Comparison of ENCODE assay signal across 14 mouse cellular contexts in the genomic region with DNA sequence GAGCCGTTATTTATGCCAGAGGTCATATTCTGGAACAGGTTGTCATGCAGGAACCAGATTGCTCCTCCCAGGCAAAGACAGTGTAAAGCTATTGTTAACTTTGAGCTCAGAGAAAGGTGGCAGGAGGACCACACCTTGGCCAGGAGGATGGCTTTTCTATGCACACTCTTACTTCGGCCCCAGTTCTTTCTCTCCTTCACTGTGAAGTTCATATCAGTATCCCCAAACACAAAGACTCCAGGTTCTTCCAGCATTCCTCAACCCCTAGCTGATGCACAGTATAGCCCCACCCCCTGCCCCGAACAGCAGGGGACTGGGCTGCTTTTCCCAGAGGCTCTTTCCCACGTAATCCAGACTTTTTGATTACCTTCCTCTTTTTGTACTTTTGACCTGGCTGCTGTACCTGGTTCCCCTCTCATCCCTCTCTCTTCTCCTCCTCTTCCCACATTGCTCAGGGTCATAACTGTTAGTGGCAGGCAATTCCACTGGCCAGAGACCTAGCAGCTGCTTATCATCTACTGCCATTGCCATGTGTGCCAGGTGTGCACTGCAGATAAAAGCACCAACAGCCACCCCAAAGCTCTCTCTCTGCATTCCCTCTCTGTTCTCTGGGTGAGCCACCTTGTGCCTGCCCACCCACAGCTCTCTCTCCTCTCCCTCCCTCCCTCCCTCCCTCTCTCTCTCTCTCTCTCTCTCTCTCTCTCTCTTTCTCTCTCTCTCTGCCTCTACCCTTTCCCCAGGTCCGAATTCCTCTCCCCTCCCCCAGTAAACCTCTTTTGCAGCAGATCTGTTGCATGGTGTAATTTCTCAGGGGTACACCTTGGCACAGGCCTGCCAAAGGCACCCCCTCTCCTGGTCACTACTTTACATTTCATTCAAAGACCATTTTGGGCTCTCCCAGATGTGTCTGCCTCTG. TPM values are rescaled to one million over a fixed set of nuclear protein-coding genes. Genes with fewer than 3 reads are reported as not detected.
DNase-seq lines count a peak whose midpoint lies in the region; ATAC-seq lines count a peak whose summit lies in the region.
"Had no signal": no experiment of that assay in that cellular context is flagged by ENCODE, and none has a peak within 500 bp of the region (broad histone marks: within the 10 kb centered on the region; RNA-seq: fewer than 3 reads in every experiment).

No protein-coding gene starts in this region.

- peak overlapping the region; percentile 96 for H3K27ac ChIP-seq in liver, embryonic 13.5 days
- H3K27ac ChIP-seq: embryonic facial prominence, embryonic 12.5 days; limb, embryonic 13.5 days; macrophage had no signal

- H3K4me1 ChIP-seq in liver, embryonic 13.5 days (replicated peaks), result peaks cover 79% of the 10 kb centered on the region

- H3K9me3 ChIP-seq in liver, embryonic 13.5 days (replicated peaks), result no peaks in the 10 kb centered on the region
- H3K9me3 ChIP-seq: embryonic facial prominence, embryonic 12.5 days; limb, embryonic 13.5 days had no signal

- peak overlapping the region; percentile 70 for H3K9ac ChIP-seq in liver, embryonic 13.5 days
- H3K9ac ChIP-seq: embryonic facial prominence, embryonic 12.5 days; limb, embryonic 13.5 days had no signal

- H3K4me2 ChIP-seq in liver, embryonic 13.5 days, result peak overlapping the region; percentile 69
- H3K4me2 ChIP-seq: embryonic facial prominence, embryonic 12.5 days; limb, embryonic 13.5 days had no signal

- H3K36me3 ChIP-seq in liver, embryonic 13.5 days, result no peaks in the 10 kb centered on the region
- H3K36me3 ChIP-seq: embryonic facial prominence, embryonic 12.5 days; limb, embryonic 13.5 days had no signal

- peak overlapping the region; percentile 44 for H3K4me3 ChIP-seq in liver, embryonic 13.5 days (replicated peaks)
- H3K4me3 ChIP-seq: embryonic facial prominence, embryonic 12.5 days; limb, embryonic 13.5 days; myocyte had no signal

- H3K27me3 ChIP-seq in liver, embryonic 13.5 days, result no peaks in the 10 kb centered on the region
- H3K27me3 ChIP-seq: embryonic facial prominence, embryonic 12.5 days; limb, embryonic 13.5 days had no signal

- peak; percentile 90 for ATAC-seq in liver, embryonic 13.5 days (ENCODE audit: low read depth)
- ATAC-seq in activated CD4-positive, CD25-positive, alpha-beta regulatory T cell, adult 4 months, result no peak

- 16% methylated on average over 5 of the region's 5 CpGs for WGBS in liver, embryonic 13.5 days (ENCODE audit: insufficient replicate concordance)

- DNase-seq in thymus, postnatal 0 days (ENCODE audit: low spot score), result peak; percentile 29
- DNase-seq in thymus, postnatal 10 days (ENCODE audit: low spot score in 2 of 2), result no peak
- peak; percentile 88 for DNase-seq in c-Kit-negative CD71-positive TER-119-positive erythroid progenitor cells, embryonic 14.5 days (ENCODE audit: low read depth, low spot score)
- peak; percentile 91 for DNase-seq in liver, embryonic 13.5 days
- peak; percentile 35 for DNase-seq in yolk sac, embryonic 10.5 days (ENCODE audit: low spot score)
- no peak for DNase-seq in urinary bladder, adult 18-20 months (ENCODE audit: low spot score in 2 of 2)
- DNase-seq: adrenal gland, postnatal 14 days; cerebellum, adult 9-10 months; kidney, adult 8-10 months had no signal

RNA-seq across cellular contexts. Expression of gene Senp7, which starts 23.4 kb away (rescaled TPM):
- polyA plus RNA-seq in thymus, postnatal 0 days (2015; fragmentation: Nextera tagmentation; extraction: Ambion mirVana), result 43.5 and 50.0 TPM in 2 replicates
- polyA plus RNA-seq in liver, embryonic 13.5 days (2015; fragmentation: Nextera tagmentation; extraction: Ambion mirVana), result 18.2 and 20.9 TPM in 2 replicates
- polyA plus RNA-seq in activated CD4-positive, CD25-positive, alpha-beta regulatory T cell, adult 4 months (2017; shearing (Covaris generic)), result 10 to 100 TPM; 51.4 to 54.0 TPM

RNA-seq across cellular contexts. Expression of gene Trmt10c, which starts 34.0 kb away (rescaled TPM):
- 40.1 and 41.0 TPM in 2 replicates for polyA plus RNA-seq in thymus, postnatal 0 days (2015; fragmentation: Nextera tagmentation; extraction: Ambion mirVana)
- polyA plus RNA-seq in liver, embryonic 13.5 days (2015; fragmentation: Nextera tagmentation; extraction: Ambion mirVana), result 20.0 and 24.3 TPM in 2 replicates
- 10 to 100 TPM; 25.4 to 29.0 TPM for polyA plus RNA-seq in activated CD4-positive, CD25-positive, alpha-beta regulatory T cell, adult 4 months (2017; shearing (Covaris generic))

RNA-seq across cellular contexts. Expression of gene Pcnp, which starts 42.0 kb away (rescaled TPM):
- polyA plus RNA-seq in thymus, postnatal 0 days (2015; fragmentation: Nextera tagmentation; extraction: Ambion mirVana), result 159 and 168 TPM in 2 replicates
- polyA plus RNA-seq in liver, embryonic 13.5 days (2015; fragmentation: Nextera tagmentation; extraction: Ambion mirVana), result 126 and 153 TPM in 2 replicates
- polyA plus RNA-seq in activated CD4-positive, CD25-positive, alpha-beta regulatory T cell, adult 4 months (2017; shearing (Covaris generic)), result 100 to 1,000 TPM; 227 to 239 TPM

Comparison
In these comparisons a context has a peak if more than half of its experiments do, and no peak if none do; other contexts are left out.
1. DNase-seq: peak in thymus, postnatal 0 days (single experiment), c-Kit-negative CD71-positive TER-119-positive erythroid progenitor cells, embryonic 14.5 days (single experiment), liver, embryonic 13.5 days (single experiment) and yolk sac, embryonic 10.5 days (single experiment); none in thymus, postnatal 10 days (0 of 2) and urinary bladder, adult 18-20 months (0 of 2).